Mouse (Mus musculus) stomach, postnatal 0 days (tissue): ENCODE results near the gene Kifc5b. TPM values are rescaled to one million over a fixed set of nuclear protein-coding genes. Genes with fewer than 3 reads are reported as not detected.
"Not testable (repeated sequence)": the region's sequence is repeated elsewhere in the genome, so short reads cannot be mapped to it uniquely, and the experiment has no call there.

ENCODE experiments used
- ATAC-seq: fragments of 200-750 bp; cut with Nextera tagmentation; 2 replicates; pipeline ENCODE4 v1.8.0; 2017; ENCODE audit not compliant: low FRiP score, low TSS enrichment
- DNase-seq: peaks from one replicate; pipeline ENCODE4 v3.0.0-alpha.2; 2016; ENCODE audit warnings: low spot score
- H3K27ac ChIP-seq: fragments of 300-500 bp; sonication (generic); replicated peaks from 2 replicates; pipeline ENCODE4 v1.5.1; 2014; ENCODE audit warnings: mild to moderate bottlenecking, control low read depth
- H3K27me3 ChIP-seq: fragments of 300-500 bp; sonication (generic); 2 replicates; pipeline ENCODE4 v1.6.1; 2014; ENCODE audit warnings: low read length; ENCODE audit not compliant: control insufficient read depth, insufficient read depth
- H3K36me3 ChIP-seq: fragments of 300-500 bp; sonication (generic); 2 replicates; pipeline ENCODE4 v1.6.1; 2014; ENCODE audit warnings: low read length, mixed read lengths; ENCODE audit not compliant: control insufficient read depth, insufficient read depth
- H3K4me1 ChIP-seq: fragments of 300-500 bp; sonication (generic); replicated peaks from 2 replicates; pipeline ENCODE4 v1.6.1; 2014; ENCODE audit warnings: antibody characterized with exemption; ENCODE audit not compliant: control insufficient read depth, insufficient read depth
- H3K4me2 ChIP-seq: fragments of 300-500 bp; sonication (generic); replicated peaks from 2 replicates; pipeline ENCODE4 v1.6.1; 2014; ENCODE audit warnings: low read depth, mild to moderate bottlenecking, control low read depth, moderate library complexity
- H3K4me3 ChIP-seq: fragments of 300-500 bp; sonication (generic); 2 replicates; pipeline ENCODE4 v1.5.1; 2014; ENCODE audit warnings: low read depth, low read length, control low read depth
- H3K9ac ChIP-seq: fragments of 300-500 bp; sonication (generic); 2 replicates; pipeline ENCODE4 v1.6.1; 2014; ENCODE audit warnings: mild to moderate bottlenecking, low read length, control low read depth, mixed read lengths
- H3K9me3 ChIP-seq: fragments of 300-500 bp; sonication (generic); 2 replicates; pipeline ENCODE4 v1.6.1; 2016; ENCODE audit warnings: low read length; ENCODE audit not compliant: control insufficient read depth
- CTCF ChIP-seq: IDR thresholded peaks from 2 replicates; pipeline ENCODE4 v1.5.1; 2016; ENCODE audit warnings: antibody characterized with exemption, low read depth, mild to moderate bottlenecking, moderate library complexity
- EP300 ChIP-seq: optimal IDR thresholded peaks from 2 replicates; pipeline ENCODE3; 2016; ENCODE audit warnings: antibody characterized with exemption
- WGBS: fragments of 180-500 bp; shearing (Covaris S2); extraction: QIAGEN DNeasy Blood & Tissue Kit; methylation state at CpG from one replicate; pipeline ENCODE4 v1.1.7; 2014; 5-methylcytosine and 5-hydroxymethylcytosine counted together
- polyA plus RNA-seq: library from polyadenylated mRNA; unstranded; fragments of >200 nt; fragmentation: Nextera tagmentation; extraction: Ambion mirVana; gene quantifications from 2 replicates; pipeline ENCODE4 v1.2.1, GENCODE M21; 2015

Kifc5b gene
- polyA plus RNA-seq, 1 experiment from 2014 or later, result 1.5 TPM

DNA sequence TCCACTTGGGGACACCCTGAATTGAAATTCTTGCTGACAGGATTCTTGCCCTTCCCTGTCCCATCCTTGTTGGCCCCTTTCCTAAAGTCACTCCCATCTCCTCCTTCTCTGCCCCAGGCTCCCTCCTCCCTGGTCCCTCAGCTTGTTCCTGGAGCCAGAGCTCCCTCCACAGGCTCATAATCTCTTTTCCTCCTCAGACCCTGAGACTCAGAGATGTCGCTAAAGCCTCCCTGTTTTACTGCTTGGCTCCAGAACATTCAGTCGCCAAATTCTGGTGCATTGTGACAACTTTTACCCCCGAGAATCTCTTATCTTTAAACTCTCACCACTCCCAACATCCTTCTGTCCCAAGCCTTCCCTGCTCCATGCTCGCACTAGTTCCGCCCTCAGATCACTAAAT is 12.6 kb upstream of the Kifc5b start:
- Histone ChIP-seq H3K4me3 (no peak overlapping the region), H3K4me1 (no peaks in the 10 kb centered on the region), H3K27ac (no peak overlapping the region), H3K4me2 (no peak overlapping the region), H3K36me3 (no peaks in the 10 kb centered on the region), H3K9me3 (no peaks in the 10 kb centered on the region), H3K9ac (no peak overlapping the region), H3K27me3 (no peaks in the 10 kb centered on the region)
- DNase-seq (no peak), ATAC-seq (no peak)
- WGBS, result 45% methylated on average over 5 of the region's 5 CpGs
- TF ChIP-seq CTCF (peak; percentile 45), EP300 (no peak)

DNA sequence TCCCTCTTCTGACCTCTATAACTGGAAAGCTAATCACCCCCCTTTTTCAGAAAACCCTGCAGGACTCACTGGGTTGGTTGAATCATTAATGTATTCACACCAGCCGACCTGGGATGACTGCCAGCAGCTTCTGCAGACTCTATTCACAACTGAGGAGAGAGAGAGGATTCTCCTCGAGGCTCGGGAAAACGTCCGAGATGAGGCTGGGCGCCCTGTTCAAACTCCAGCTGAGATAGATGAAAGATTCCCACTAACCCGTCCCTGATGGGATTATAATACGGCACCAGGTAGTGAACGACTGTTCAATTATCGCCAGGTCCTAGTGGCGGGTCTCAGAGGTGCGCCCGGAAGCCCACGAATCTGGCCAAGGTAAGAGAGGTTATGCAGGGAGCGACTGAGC is 9.4 kb upstream of the Kifc5b start:
- H3K4me1 ChIP-seq, H3K27ac ChIP-seq, H3K4me3 ChIP-seq, H3K9me3 ChIP-seq, H3K4me2 ChIP-seq, ATAC-seq, DNase-seq, H3K27me3 ChIP-seq, H3K9ac ChIP-seq, H3K36me3 ChIP-seq: not testable (repeated sequence)
- 94% methylated on average over 14 of the region's 15 CpGs for WGBS

DNA sequence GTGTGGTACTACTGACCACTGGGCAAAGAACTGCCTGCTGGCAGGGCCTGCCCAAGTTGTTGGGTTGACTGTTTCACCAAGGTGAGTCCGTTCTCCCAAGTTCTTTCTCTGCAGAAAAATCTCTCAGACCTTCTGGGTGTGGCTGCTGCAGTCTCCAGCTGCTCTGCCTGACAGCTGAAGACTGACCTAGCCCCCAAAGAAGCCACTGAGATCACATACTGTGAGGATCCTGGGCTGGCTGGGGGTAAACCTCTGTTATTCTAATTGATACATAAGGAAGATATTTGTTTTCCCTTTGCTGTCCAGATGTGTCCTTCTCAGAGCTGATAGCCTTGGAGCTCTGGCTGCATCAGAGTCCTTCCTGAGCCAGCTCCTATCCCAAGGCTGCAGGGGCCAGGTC is 1.6 kb upstream of the Kifc5b start:
- Histone ChIP-seq H3K4me1 (no peaks in the 10 kb centered on the region), H3K27ac (no peak overlapping the region), H3K4me3 (no peak overlapping the region), H3K36me3 (no peaks in the 10 kb centered on the region), H3K9me3 (no peaks in the 10 kb centered on the region), H3K4me2 (no peak overlapping the region), H3K9ac (no peak overlapping the region), H3K27me3 (no peaks in the 10 kb centered on the region)
- 24% methylated on average over 1 of the region's 1 CpGs for WGBS
- DNase-seq (no peak), ATAC-seq (no peak)
- TF ChIP-seq CTCF (no peak), EP300 (no peak)

GRCm38 (mm10) chr17:26917560-26917959 is 669 bp downstream of the Kifc5b start:
- not testable (repeated sequence) for H3K9me3 ChIP-seq, H3K27me3 ChIP-seq, H3K4me1 ChIP-seq, DNase-seq, ATAC-seq, H3K36me3 ChIP-seq, H3K27ac ChIP-seq
- WGBS, result 1% methylated on average over 11 of the region's 12 CpGs
- peak overlapping the region; percentile 60 for H3K4me2 ChIP-seq
- peak overlapping the region; percentile 59 for H3K4me3 ChIP-seq
- H3K9ac ChIP-seq, result peak overlapping the region; percentile 64

- Histone ChIP-seq H3K9ac (no peak overlapping the region), H3K4me1 (no peaks in the 10 kb centered on the region), H3K4me3 (no peak overlapping the region)
Observed at GRCm38 (mm10) chr17:26918343-26918742, 1.5 kb downstream of the Kifc5b start.

GRCm38 (mm10) chr17:26919516-26919915 is 2.6 kb downstream of the Kifc5b start:
- H3K27ac ChIP-seq, ATAC-seq, H3K27me3 ChIP-seq, H3K9ac ChIP-seq, H3K36me3 ChIP-seq, H3K9me3 ChIP-seq, DNase-seq, H3K4me3 ChIP-seq, H3K4me2 ChIP-seq, H3K4me1 ChIP-seq: not testable (repeated sequence)
- WGBS, result 54% methylated on average over 2 of the region's 2 CpGs

More at GRCm38 (mm10) chr17:26918343-26918742, 1.5 kb downstream of the Kifc5b start:
- H3K27me3 ChIP-seq, result no peaks in the 10 kb centered on the region
- H3K4me2 ChIP-seq, result 0 out of 2 replicates have a peak overlapping the region, but pooled peaks have one; percentile 23
- no peaks in the 10 kb centered on the region for H3K36me3 ChIP-seq
- no peaks in the 10 kb centered on the region for H3K9me3 ChIP-seq
- ATAC-seq (no peak), DNase-seq (no peak)
- H3K27ac ChIP-seq, result no peak overlapping the region
- 67% methylated on average over 2 of the region's 2 CpGs for WGBS
- no peak for TF ChIP-seq EP300
- TF ChIP-seq CTCF, result no peak

GRCm38 (mm10) chr17:26922368-26922767 is 5.5 kb downstream of the Kifc5b start:
- not testable (repeated sequence) for H3K4me2 ChIP-seq, H3K36me3 ChIP-seq, H3K27me3 ChIP-seq, H3K4me1 ChIP-seq, H3K9ac ChIP-seq, H3K4me3 ChIP-seq, H3K9me3 ChIP-seq, DNase-seq, H3K27ac ChIP-seq, ATAC-seq
- WGBS, result 93% methylated on average over 5 of the region's 6 CpGs

DNA sequence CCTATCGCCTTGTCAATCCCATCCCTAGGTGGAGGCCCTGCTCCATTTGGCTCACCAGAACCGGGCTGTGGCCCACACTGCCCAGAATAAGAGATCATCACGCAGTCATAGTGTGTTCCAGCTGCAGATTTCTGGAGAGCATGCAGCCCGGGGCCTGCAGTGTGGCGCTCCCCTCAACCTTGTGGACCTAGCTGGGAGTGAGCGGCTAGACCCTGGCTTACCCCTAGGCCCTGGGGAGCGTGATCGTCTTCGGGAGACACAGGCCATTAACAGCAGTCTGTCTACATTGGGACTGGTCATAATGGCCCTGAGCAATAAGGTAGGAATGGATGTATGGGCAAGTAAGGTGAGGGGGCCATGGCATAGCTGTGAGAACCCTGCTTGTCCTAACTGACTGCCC is 8.5 kb downstream of the Kifc5b start:
- H3K27ac ChIP-seq, H3K27me3 ChIP-seq, H3K4me1 ChIP-seq, H3K4me3 ChIP-seq, H3K36me3 ChIP-seq, H3K9me3 ChIP-seq, H3K4me2 ChIP-seq, ATAC-seq, H3K9ac ChIP-seq, DNase-seq: not testable (repeated sequence)
- 94% methylated on average over 9 of the region's 9 CpGs for WGBS
